Mouse (Mus musculus): ENCODE results near the gene Pold1.

The Pold1 gene

DNA sequence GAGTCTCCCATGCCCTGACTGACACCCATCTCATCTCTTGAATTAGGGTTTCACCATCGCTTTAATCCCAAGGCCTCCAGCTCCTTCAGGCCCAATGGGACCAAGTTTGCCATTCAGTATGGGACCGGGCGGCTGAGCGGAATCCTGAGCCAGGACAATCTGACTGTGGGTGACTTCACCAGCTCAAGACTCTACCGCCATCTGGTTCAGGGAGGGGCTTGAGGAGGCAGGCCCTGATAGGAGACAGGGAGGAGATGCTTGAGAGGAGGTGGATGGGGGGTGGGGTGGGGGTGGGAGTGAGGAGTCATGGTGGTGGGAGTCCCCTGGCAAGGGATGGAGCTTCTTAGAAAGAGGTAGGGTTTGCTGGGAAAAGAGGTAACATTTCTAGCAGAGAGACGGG is 33.0 kb upstream of the Pold1 start:
- no peak for DNase-seq (ENCODE audit: low spot score)

GRCm38 (mm10) chr7:44576333-44576844 is 27.7 kb upstream of the Pold1 start:
- no peak for DNase-seq (ENCODE audit: low spot score)

DNA sequence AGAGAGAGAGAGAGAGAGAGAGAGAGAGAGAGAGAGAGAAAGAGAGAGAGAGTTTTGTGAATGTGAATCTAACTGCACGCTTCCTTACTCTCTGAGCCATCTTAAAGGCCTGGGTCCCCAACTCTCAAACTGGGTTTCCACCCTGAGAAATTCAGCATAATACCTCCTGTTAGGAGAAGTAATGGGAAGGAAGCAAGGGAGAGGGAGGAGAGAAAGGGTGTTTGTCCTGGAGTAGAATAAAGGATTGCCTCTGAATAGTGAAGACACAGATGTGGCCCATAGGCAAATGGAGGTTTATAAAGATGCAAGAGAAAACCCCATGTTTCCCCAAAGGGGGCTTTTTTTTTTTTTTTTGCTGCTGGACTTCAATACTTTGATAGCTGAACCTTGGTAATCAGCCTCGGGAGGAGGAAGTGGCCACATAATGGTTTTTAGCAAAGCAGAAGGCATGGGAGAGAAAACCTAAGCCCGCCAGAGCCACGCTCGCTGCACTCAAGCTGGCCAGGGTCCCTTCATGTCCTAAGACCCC is 24.4 kb upstream of the Pold1 start:
- no peak for DNase-seq (ENCODE audit: low spot score)

DNA sequence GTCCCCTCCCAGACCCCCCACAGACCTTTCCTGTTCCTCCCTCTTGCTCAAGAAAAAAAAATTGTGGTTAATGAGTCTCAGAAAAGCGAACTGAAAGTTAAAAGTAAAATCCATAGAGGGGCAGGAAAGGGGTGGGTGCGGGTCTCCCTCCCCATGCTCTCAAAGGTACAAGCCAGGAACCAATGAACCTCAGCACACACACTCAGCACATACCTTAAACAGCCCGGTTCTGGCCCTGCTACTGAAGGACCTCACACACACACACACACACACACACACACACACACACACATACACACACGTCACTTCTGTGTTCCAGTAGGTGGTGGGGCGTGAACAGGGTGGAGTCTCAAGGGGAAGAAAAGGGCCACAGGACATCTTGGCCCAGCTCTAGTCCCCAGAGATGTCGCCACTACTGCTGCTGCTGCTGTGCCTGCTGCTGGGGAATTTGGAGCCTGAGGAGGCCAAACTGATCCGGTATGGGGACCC is 23.6 kb upstream of the Pold1 start, which contains the start of gene Napsa:
Gene Napsa, plus strand, starts transcription at position 168 of the 489 bp plus-strand sequence.
- no peak for DNase-seq (ENCODE audit: low spot score)

GRCm38 (mm10) chr7:44571811-44572210 is 23.2 kb upstream of the Pold1 start:
- DNase-seq (ENCODE audit: low spot score) = no peak

DNA sequence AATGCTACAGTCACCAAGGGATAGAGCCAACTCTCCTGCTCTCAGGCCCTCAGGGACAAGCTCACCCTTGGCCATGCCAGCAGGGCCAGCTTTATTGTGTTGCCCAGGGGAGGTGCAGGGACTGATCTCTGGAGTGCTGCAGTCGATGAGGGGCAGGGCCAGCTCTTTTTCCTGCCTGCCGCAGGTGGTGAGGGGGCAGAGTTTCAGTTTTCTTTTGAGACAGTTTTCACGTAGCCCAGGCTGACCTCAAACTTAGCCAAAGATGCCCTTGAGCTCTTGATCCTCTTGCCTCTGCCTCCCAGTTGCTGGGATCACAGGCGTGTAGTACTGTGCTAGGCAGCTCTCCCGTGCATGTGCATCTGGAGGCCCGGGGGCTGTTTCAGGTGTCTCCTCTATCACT is 22.3 kb upstream of the Pold1 start:
- DNase-seq (ENCODE audit: low spot score) = no peak

GRCm38 (mm10) chr7:44568803-44569202 is 20.2 kb upstream of the Pold1 start:
- no peak for DNase-seq (ENCODE audit: low spot score)

GRCm38 (mm10) chr7:44565414-44565813 is 16.8 kb upstream of the Pold1 start:
- no peak for DNase-seq (ENCODE audit: low spot score)

- no peak for DNase-seq (ENCODE audit: low spot score)
Observed at GRCm38 (mm10) chr7:44564486-44564885, 15.8 kb upstream of the Pold1 start.

- no peak for DNase-seq (ENCODE audit: low spot score)
Observed at GRCm38 (mm10) chr7:44563284-44563683, 14.6 kb upstream of the Pold1 start.

DNA sequence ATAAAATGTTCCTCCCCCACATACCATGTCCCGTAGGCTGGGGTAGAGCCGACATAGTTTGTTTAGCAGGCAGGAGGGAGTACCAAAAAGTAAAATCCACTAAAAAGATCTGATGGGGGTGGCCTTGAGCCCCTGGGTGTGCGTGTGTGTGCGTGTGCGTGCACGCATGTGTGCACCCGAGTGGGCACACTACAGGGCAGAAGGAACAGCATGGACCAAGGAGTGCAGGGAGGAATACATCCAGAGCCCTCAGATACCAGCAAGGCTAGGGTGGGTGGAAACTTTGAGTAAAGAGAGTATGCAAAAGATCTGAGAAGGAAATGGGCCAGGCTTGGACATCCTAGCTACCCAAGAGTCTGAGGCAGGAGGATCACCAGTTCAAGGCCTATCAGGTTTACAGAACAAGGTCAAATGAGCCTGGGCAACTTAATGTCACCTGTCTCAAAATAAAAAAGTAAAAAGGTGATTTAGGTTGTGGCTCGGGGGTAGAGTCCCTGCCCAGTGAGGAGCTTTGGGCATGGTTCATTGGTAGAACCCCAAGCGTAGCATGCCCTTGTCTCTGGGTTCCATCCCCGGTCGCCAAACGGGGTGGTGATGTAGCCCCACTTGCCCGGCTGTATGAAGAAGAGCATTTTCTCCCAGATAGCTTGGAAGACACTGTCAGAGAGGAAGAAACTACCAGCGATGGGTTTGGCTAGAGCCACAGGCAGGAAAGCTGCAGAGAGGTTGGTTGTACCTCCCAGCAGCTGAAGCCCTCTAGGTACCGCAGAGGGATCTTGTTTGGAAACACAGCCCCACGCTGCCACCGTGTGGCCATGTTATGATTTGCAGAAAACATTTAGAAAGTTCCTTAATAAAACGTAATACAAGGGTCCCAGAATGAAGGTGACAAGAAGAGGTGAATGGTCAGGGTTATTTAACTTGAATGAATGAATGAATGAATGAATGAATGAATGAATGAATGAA is 12.1 kb upstream of the Pold1 start:
- DNase-seq (ENCODE audit: low spot score) = peak; percentile 88

- no peak for DNase-seq (ENCODE audit: low spot score)
Observed at GRCm38 (mm10) chr7:44557629-44558028, 9.0 kb upstream of the Pold1 start.

DNA sequence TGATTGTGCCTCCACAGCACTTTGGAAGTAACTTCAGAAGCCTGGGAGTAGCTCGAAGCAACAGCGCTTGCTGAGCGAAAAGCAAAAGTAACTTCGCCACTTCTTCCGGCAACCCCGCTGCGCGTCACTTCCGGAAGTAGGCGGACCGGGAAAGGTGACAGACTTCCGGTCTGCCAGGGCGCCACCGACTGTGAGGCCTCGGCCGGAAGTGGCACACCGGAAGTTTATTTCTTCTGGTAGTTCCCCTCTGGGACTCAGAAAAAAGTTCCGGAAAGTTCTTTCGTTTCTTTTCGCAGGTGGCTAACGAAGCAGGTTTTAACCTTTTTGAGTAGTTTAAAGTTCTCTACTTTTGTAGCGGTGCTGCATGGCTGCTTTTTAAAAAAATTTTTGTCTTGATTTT is 5.2 kb upstream of the Pold1 start, which contains the start of gene Nr1h2:
Gene Nr1h2, minus strand, starts transcription at position 126 of the 400 bp plus-strand sequence.
- peak; percentile 95 for DNase-seq (ENCODE audit: low spot score)

- DNase-seq (ENCODE audit: low spot score) = peak; percentile 98
Observed at GRCm38 (mm10) chr7:44553196-44553764, 4.6 kb upstream of the Pold1 start.

- DNase-seq (ENCODE audit: low spot score) = peak; percentile 44
Observed at GRCm38 (mm10) chr7:44552141-44552908, 3.7 kb upstream of the Pold1 start.

DNA sequence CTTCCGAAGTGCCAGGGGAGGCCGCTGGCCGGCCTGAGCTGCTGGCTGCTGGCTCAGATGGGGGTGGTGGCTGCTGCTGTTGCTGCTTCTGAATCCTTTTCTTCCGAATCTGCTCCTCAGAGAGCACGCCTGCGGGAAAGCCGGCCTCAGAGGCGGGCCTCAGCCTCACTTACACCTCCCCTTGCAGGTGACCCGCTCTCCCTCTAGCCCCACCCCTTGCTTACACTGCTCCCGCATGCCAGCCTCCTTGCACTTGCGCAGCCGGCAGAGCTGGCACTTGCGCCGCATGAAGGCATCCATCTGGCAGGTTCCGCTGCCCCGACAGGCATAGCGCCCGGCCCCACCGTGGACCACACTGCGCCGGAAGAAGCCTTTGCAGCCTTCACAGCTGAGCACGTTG is 3.1 kb upstream of the Pold1 start:
- DNase-seq (ENCODE audit: low spot score) = peak; percentile 50

DNA sequence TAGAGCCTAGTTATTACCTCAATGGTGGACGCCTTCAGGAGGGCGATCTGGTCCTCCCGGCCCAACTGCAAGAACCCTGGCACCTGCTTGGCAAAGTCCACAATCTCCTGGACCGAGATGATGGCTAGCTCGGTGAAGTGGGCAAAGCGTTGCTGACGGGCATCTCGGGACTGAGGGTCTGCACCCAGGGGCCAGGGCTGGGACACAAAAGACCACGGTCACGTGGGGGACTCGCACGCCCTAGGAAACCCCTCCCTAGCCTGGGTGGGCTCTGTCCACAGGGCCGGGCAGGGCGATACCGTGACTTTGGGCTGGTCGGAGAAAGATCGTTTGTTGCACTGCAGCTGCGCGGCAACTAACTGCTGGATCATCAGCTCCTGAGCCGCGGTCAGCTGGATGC is 2.7 kb upstream of the Pold1 start:
- DNase-seq (ENCODE audit: low spot score) = peak; percentile 44

- peak; percentile 47 for DNase-seq (ENCODE audit: low spot score)
Observed at GRCm38 (mm10) chr7:44550409-44550678, 1.7 kb upstream of the Pold1 start.

DNA sequence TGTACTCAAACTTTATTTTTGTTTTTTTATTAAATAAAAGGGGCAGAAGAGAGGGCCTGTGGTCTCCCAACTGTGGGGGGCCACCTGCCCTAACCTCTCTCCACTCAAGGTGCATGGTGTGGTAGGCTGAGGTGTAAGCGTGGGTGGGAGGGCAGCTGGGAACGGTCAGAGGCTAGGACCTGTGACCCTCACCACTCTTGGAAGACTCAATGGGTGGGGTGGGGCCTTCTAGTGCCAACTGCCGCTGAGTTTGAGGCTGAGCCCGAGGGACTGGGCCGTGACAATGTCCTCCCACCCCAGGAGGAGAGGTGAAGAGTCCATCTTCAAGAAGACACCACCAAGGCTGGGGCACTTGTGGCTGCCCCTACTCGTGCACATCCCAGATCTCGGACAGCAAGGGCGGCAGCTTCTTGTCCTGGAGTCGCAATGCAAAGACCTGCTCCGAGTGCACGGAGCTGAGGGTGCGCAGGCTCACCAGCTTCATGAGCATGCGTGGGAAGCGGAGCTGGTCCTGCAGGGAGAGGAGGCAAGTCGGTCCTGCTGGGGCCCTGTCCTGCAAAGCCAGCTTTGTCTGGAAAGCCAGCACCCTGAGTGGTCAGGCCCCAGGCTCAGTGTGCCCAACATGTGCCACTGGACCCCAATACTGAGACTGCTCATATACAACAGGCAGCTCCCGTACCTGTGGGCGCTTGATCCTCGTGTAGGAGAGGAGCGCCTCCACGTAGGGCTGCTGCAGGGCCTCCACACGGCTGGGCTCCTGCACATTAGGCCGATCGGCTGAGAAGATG is 1.2 kb upstream of the Pold1 start:
- peak; percentile 45 for DNase-seq (ENCODE audit: low spot score)

GRCm38 (mm10) chr7:44547725-44548124 is 924 bp downstream of the Pold1 start:
- DNase-seq (ENCODE audit: low spot score) = no peak

GRCm38 (mm10) chr7:44547041-44547440 is 1.6 kb downstream of the Pold1 start:
- DNase-seq (ENCODE audit: low spot score) = no peak
